In genomic region chr1:176699793-176700192, GRCm38 (mm10) we compare ENCODE assay signal across 8 mouse cellular contexts.
DNase-seq lines count a peak whose midpoint lies in the region; ATAC-seq and TF ChIP-seq lines count a peak whose summit lies in the region.

No protein-coding gene starts in this region.

- H3K27ac ChIP-seq in intestine, postnatal 0 days (ENCODE audit: low read depth, low read length) = no peak overlapping the region
- no peak overlapping the region for H3K27ac ChIP-seq in intestine, embryonic 15.5 days

- no peak overlapping the region for H3K4me3 ChIP-seq in intestine, postnatal 0 days (ENCODE audit: low read depth, low read length)
- no peak overlapping the region for H3K4me3 ChIP-seq in intestine, embryonic 15.5 days (replicated peaks)

- ATAC-seq in intestine, postnatal 0 days = no peak
- ATAC-seq in intestine, embryonic 15.5 days = no peak
- no peak; the same call in 1 of the 2 replicates for ATAC-seq in megakaryocyte progenitor cell, adult 5-6 weeks (replicated peaks; ENCODE audit: poor library complexity)

- H3K36me3 ChIP-seq in intestine, postnatal 0 days (ENCODE audit: control insufficient read depth, insufficient read depth) = no peaks in the 10 kb centered on the region
- no peaks in the 10 kb centered on the region for H3K36me3 ChIP-seq in intestine, embryonic 15.5 days

- peak; percentile 44 for DNase-seq in NIH3T3 (ENCODE audit: low read depth)
- DNase-seq in cerebellum, adult 9-11 months = peak; percentile 54
- peak; percentile 9 to 72 for DNase-seq in layer of hippocampus, adult 18-20 months (ENCODE audit: low spot score in 2 of 2)
- DNase-seq in retina, adult 2 months (ENCODE audit: low read depth, low spot score) = peak; percentile 8
- no peak for DNase-seq in thymus, postnatal 25 days

- TF ChIP-seq CTCF in intestine, postnatal 0 days (IDR thresholded peaks at IDR 0.05; ENCODE audit: low read depth) = peak; percentile 64

- H3K9me3 ChIP-seq in intestine, postnatal 0 days (ENCODE audit: control insufficient read depth) = no peaks in the 10 kb centered on the region
- H3K9me3 ChIP-seq in intestine, embryonic 15.5 days = no peaks in the 10 kb centered on the region

- H3K4me2 ChIP-seq in intestine, postnatal 0 days (replicated peaks; ENCODE audit: low read depth) = no peak overlapping the region
- H3K4me2 ChIP-seq in intestine, embryonic 15.5 days (replicated peaks) = no peak overlapping the region

- no peak overlapping the region for H3K9ac ChIP-seq in intestine, postnatal 0 days (ENCODE audit: low read depth, low read length)
- no peak overlapping the region for H3K9ac ChIP-seq in intestine, embryonic 15.5 days

- H3K27me3 ChIP-seq in intestine, postnatal 0 days (replicated peaks; ENCODE audit: control insufficient read depth, insufficient read depth, low read length) = no peaks in the 10 kb centered on the region
- no peaks in the 10 kb centered on the region for H3K27me3 ChIP-seq in intestine, embryonic 15.5 days (replicated peaks)

- H3K4me1 ChIP-seq in intestine, postnatal 0 days (replicated peaks; ENCODE audit: control insufficient read depth, insufficient read depth, low read length) = no peaks in the 10 kb centered on the region
- no peaks in the 10 kb centered on the region for H3K4me1 ChIP-seq in intestine, embryonic 15.5 days (replicated peaks)
